Mouse (Mus musculus) lung, postnatal 25 days (tissue): ENCODE data around the gene Usp48.

ENCODE experiments used
- DNase-seq: peaks from one replicate; pipeline ENCODE4 v3.0.0; 2022; ENCODE audit warnings: low spot score

The Usp48 gene

DNA sequence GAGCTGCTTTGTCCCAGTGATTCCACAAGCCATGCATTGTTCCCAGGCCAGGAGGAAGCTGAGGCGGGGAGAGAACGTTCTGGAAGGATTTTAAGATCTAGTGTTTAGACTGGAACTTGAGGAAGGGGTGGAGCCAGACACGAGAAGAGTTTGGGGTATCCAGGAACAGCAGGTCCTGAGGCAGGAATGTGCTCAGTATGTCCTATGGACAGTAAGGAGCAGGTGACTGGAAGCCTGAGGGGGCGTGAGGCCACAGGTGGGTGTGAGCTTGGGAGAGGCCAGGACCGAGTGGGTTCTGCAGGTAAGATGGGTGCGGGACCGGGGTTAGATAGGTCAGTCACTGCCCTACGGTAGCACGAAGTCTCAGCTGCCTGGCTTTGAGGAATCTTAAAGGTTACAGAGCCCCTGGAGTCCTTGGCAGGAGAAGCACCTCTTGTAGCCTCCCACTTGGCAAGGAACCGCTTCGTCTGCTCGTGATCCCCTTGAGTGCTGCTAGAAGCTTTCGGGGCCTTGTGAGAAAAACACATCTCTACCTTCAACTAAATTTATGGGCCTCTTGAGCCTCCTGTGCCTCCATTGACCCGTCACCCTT is 93.8 kb downstream of the Usp48 start:
- peak; percentile 66 for DNase-seq

DNA sequence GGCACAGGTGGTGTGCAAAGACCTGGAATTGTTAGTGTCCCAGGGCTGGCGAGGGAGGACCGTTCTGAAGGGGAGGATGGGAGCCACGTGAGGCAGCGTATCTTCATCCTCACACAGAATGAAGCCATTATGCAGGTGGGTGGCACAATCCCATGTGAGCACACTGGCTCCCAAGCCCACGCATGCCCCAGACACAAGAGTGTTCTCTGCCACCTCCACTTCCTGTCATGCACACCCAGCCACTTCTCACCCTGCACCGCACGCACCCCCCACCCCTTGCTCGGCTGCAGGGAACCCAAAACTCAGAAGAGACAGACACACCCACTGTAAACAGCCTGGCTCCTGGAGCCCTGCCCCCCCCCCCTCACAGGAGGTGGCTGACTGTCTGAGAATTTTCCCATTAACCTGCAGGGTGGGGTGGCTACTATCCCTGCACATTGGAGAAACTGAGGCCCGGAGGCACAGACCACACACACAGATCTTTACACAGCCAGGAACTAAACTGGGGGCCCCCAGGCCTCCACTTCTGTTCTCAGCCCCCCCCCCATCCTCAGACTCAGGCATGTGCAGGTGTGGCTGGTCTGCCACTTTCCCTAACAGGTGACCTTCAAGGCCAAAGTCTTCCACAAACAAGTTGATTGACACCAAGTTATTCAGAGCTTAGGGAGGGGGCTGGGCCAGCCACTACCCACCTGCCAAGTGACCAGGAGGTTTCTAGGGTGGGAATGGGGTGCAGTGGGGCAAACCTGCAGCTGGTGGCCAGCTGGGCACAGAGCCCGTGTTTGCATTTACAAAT is 98.8 kb downstream of the Usp48 start:
- no peak for DNase-seq

DNA sequence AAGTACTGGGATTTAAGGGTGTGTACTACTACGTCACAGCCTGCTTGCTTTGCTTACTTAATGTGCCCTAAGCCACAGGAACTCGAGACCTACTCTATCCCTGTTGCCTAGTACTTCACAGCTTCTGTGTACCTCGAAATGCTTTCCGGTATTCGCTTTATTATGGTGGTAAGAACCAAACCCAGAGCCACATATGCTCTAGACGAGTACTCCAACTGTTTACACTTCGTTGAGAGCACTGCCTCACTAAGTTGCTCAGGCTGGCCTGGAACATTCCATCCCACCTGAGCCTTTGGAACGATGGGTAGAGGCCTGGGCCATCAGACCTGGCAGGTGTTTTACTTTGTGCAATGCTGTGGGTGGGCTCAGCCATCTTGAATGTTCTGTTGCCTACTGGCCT is 101.7 kb downstream of the Usp48 start:
- DNase-seq, result peak; percentile 74

DNA sequence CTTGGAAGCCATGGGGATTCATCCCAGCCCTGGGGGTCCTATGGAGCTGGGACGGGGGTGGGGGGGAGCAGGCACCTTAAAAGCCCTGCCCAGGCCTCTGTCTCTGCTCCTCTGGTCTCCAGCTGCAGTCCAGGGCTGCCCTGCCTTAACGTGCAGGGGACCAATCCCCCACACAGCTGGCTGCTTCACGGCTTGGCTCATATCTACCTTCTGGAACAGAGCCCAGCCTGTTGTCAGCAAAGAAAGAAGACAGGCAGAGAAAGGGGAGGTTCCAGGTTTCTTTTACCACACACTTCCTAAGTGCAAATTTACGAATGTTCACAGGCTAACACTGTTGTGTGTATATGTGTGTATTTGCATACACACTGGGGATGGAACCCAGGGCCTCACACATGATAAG is 102.3 kb downstream of the Usp48 start:
- DNase-seq, result no peak

DNA sequence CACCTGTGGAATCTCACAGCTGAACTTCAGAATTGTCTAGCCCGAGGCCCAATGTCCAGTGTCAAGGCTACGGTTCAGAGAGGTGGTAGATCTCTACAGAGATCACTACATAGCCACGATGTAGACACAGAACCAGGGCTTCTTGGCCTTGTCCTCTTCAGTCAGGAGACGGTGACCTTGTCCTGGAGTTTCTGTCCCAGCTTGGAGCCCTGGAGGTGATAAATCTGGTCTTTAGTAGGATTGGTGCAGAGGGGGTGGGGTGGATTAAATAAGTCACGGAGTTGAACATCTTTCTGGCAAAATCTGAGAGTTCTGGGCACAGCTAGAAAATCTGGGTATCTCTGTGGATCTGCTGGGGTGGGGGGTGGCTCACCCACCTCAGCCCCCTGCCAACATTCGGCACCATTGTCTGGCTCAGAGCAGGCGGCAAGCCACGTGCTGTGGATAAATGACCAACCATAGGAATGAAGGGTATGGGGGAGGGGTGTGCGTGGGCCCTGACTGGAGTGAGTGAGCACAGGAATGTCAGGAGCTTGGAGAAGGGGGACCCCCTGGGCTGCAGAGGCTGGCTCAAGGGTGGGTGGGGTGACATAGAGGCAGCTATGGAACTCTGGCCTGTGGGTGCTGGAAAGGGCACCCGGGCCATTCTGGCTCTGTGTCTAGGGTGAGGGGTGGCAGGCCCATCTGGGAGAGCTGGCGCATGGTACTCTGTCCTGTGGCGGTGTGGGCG is 103.8 kb downstream of the Usp48 start:
- DNase-seq, result peak; percentile 29

DNA sequence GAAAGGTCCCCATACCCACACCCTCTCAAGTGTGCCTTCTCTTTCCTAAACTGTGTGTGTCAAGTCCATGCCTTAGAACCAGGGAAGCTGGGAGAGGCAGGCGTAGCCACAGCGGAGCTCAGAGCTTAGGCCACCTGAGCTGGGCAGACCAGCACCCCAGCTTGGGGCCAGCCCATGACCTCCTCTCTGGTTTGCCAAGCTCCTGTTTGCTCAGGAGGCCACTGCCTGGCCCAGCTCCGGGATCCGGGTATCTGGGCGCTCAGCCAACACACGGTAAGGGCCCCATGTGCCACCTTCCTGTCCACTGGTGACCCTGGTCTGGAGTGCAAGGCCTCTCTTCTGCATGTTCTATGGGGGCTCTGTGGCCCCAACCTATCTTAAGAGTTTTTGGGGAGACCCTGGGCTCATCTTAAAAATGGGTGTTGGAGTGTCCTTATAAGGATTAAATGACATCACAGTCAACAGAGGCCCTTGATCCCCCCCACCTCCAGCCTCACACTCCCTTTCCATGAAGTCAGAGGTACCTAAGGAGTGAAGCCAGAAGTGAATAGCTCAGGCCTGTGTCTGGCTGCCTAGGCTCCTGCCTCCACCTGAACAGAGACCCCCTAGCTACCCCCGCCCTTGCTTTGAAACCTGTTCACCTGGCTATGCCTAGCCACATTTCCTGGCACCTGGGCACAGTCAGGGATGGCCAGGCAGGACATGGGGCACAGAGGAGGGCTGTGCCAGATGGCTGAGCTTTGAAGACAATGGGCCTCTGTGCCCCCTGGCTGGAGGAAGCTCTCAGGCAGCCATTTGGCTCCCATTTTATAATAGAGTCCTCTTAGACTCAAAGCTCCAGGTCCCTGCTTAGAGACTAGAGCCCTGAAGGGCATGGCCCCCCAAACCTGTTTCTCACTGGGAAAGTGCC is 104.8 kb downstream of the Usp48 start:
- DNase-seq, result peak; percentile 76

DNA sequence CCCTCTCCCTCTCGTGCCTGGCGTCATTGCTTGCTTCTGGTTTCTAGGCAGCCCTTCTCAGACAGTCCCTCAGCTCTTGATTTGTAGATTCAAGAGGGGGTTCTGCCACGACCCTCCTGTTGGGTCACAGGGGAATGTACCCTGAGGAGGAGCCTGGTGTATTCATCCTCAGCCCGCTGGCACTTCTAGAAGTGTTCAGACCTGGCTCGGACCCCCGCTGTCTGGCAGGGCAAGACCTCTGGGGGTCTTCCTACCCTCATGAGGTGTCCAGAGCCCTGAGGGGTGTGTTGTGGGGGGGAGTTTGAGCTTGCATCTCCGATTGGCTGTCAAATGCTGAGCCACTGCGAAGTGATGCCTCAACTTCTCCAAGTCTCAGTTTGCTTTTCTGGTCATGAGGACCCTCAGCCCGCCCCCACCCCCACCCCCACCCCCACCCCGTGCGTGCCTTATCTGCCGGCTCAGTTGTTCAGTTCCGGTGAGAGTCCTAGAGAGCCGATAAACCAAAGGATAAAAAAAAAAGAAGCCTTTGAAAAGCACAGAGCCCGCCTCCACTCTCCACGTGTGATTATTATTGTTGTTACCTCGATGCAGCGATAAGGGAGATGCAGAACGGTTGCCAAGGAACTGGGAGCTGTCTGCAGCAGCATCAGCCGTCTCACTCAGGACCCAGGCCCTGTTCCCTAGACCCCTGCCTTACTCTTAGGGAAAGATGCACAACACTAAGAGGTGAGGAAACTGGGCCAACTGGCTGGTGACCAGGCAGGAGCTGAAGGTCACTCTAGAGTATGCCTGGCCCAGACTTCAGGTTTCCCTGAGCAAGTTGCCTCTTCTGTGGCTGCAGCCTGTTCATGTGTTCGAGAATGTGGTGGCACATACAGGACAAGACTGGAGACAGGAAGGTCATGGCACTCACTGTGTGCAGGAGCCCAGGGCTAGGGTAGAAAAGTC is 106.0 kb downstream of the Usp48 start:
- no peak for DNase-seq

DNA sequence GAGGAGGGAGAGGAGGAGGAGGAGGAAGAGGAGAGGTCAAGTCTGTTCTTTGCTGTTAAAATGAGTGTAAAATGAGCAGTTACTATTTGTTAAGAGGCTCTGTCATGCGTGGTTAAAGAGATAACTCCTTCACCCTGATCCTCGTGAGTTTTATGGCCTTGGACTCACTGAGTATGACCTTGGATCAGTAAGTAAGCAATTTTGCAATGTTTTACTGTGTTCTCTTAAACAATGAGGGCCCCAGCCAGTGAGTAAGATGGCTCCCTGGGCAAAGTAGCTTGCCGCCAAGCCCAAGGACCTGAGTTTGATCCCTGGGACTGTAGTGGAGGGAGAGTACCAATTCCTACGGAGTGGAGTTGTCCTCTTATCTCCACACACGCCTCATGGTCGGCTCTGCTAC is 107.4 kb downstream of the Usp48 start:
- DNase-seq, result no peak

DNA sequence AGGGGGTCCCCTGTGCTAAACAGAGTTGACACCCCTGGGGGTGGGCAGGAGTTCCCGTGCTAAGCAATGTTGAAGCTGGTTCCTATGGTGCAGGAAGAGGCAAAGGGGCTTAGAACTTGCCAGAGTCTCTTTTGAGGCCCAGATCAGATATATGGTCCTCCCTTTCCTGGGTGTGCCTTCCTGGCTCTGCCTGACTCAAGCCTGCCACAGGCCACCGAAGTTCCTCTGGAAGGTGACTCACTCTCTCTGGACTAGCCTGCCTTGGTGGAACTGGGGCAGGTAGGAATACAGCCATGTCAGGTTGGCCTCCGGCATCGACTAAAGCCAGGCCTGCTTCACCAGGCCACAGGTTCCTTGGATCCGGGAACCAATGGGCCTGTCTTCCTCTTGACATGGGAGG is 109.5 kb downstream of the Usp48 start:
- DNase-seq, result no peak

DNA sequence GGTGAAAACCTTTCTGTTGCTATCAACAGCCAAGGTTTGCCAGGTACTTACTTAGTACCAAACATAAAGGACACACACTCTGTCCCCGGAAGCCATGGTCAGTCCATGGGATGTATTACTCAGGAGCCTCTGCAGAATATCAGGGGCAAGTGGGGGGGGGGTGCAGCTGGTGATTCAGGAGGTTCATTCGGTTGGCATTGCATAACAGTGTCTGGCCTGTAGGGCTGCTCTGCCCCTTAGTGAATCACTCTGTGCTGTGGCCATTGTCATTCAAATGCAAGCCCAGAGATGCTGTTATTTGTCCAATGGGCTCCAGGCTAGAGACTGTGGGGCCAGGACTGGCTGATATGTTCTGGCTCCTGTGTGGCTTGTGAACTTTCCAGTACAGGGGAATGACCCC is 111.0 kb downstream of the Usp48 start:
- DNase-seq, result no peak

DNA sequence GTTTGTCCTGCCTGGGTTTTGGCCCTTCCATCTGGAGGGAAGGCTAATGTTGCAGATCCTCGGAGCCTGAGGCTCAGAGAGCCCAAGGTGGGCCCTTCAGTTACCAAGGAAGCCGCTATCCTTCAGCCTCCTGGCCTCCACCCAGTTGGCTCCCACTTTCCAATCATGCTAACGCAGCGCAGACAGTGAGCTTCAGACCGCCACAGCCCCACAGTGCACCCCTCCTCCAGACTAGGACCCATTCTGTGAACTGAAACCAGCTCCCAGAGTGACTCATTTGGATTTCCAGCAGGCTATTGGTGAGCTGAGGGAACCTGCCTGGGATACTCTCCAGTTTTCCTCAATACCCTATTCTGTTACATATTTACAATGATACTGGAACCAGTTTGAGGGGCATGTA is 111.8 kb downstream of the Usp48 start:
- no peak for DNase-seq

DNA sequence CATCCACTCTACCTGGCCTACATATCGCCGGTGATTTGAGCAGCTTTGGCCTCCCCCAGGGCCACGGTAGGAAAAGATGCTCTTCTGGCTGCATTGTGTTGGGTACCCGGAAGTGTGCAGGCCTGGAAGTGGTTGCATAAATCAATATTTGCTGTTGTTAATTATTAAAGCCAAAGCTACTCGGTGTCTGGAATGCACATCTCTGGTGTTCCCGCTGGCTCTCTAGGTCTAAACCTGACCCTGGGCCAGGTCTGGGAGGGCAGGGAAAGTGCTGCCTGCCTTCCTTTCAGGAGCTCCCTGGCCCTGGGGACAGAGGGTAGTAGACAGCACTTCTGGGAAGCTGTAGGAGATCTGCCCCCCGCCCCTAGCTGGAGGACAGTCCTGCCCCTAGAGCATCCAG is 113.0 kb downstream of the Usp48 start:
- DNase-seq, result peak; percentile 54

DNA sequence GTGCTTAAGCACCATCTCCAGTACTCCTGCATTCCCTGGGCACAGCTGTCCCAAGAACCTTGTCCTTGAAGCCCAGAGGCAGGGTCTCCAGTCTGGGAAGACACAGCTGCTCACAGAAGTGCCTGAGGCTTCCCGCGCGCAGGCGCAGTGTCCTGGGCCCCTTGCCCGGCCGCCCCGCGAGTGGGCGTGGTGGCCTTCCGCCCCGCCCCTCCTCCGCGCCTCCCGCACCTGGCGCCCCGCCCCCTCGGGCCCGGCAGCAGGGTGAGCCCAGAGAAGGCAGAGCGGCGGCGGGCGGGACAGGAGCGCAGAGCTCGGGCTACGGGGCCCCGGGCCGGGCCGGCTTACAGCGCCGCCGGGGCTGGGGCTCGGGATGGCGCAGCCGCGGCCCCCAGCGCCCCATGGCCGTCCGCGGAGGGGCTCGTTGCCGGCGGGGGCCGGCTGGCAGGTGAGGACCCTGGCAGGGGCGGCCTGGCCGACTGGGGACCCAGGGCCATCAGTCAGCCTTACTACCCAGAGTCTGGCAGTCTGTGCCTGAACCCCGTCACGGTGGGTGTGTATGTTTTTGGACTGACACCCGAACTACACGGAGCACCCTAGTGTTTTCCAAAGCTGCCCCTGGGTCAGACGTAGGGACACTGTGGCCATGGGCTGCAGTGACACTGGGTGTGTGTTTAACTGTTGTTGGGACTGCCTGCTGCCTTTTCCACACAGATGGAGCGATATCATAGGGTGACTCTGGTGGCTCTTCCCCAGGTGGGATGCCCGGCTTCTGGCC is 113.8 kb downstream of the Usp48 start:
- peak; percentile 82 for DNase-seq
